Mouse (Mus musculus): ENCODE data around the gene Zfp180. TPM values are rescaled to one million over a fixed set of nuclear protein-coding genes. Genes with fewer than 3 reads are reported as not detected.

The Zfp180 gene
- total RNA-seq, 1 experiment from 2014 or later = 12.9 TPM

DNA sequence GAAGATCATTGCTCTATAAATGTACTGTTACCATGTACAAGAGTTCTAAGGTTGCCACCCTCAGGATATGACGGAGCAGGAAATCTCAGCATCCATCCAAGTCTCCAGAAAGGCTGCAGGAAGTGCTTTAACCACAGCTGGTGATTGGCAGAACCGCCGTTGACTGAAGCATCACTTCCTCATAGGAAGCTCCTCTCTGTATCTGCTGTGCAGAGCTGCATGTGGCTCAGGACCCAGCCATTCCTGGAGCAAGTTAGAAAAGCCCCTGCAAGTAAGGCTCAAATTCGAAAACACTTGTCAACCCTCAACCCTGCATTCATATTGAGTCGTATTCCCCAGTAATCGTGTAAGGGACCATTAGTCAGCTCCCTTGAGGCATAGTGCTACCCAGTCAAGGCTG, 60.8 kb downstream of the Zfp180 start:
- ATAC-seq (replicated peaks in 1 of 2; ENCODE audit: insufficient read depth in 1 of 2, low FRiP score in 2 of 2, low TSS enrichment in 1 of 2, low read depth in 1 of 2, poor library complexity in 2 of 2, severe bottlenecking in 2 of 2) = peak; percentile 91 to 94

DNA sequence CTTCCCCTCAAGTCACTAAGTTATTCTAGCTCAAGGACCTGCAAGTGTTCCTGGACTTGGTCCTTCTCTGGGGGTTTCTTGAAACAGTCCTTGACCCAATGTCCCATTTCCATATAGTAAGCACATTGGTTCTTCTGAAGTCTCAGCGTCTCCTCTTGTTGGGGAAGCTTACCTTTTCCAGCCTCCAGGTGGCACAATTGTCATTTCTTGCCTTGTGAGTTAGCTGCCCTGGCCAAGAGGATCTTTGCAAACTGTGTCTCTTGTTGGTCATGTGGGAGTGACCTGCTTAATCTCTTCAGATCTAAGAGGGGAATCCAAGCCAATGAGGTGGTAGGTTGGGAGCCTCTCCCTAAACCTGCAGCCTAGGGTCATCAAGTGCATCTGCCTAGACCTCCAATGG, 71.5 kb downstream of the Zfp180 start:
- ATAC-seq (replicated peaks in 1 of 2; ENCODE audit: insufficient read depth in 1 of 2, low FRiP score in 2 of 2, low TSS enrichment in 1 of 2, low read depth in 1 of 2, poor library complexity in 2 of 2, severe bottlenecking in 2 of 2) = peak; percentile 42 to 66; a peak in 2 of 4 replicates

Other genes starting within 250 kb of the Zfp180 start
- not detected in 2 replicates for gene Vmn1r176, start 244.6 kb upstream of the Zfp180 start, total RNA-seq (2017)
- not detected in 2 replicates for gene Vmn1r177, start 215.5 kb upstream of the Zfp180 start, total RNA-seq (2017)
- not detected in 2 replicates for gene Vmn1r178, start 189.9 kb upstream of the Zfp180 start, total RNA-seq (2017)
- not detected in 2 replicates for gene Vmn1r179, start 154.9 kb upstream of the Zfp180 start, total RNA-seq (2017)
- gene Vmn1r180, start 131.3 kb upstream of the Zfp180 start, total RNA-seq (2017) = not detected in 2 replicates
- gene Vmn1r181, start 107.3 kb upstream of the Zfp180 start, total RNA-seq (2017) = not detected in 2 replicates
- not detected in 2 replicates for gene V1rd19, start 80.2 kb upstream of the Zfp180 start, total RNA-seq (2017)
- not detected in 2 replicates for gene Vmn1r183, start 28.7 kb upstream of the Zfp180 start, total RNA-seq (2017)
- 0.60 and 1.1 TPM in 2 replicates for gene Zfp112, start 30.4 kb downstream of the Zfp180 start, total RNA-seq (2017)
- gene Zfp235, start 52.2 kb downstream of the Zfp180 start, total RNA-seq (2017) = 10.6 and 19.4 TPM in 2 replicates
- 2.7 and 2.8 TPM in 2 replicates for gene Zfp114, start 93.1 kb downstream of the Zfp180 start, total RNA-seq (2017)
- 13.8 and 15.4 TPM in 2 replicates for gene Zfp111, start 129.5 kb downstream of the Zfp180 start, total RNA-seq (2017)
- gene Zfp109, start 155.6 kb downstream of the Zfp180 start, total RNA-seq (2017) = 10.6 and 12.9 TPM in 2 replicates
- 2.0 and 4.6 TPM in 2 replicates for gene Zfp108, start 172.9 kb downstream of the Zfp180 start, total RNA-seq (2017)
- gene Zfp93, start 188.5 kb downstream of the Zfp180 start, total RNA-seq (2017) = 5.1 and 9.1 TPM in 2 replicates
- gene Zfp61, start 219.3 kb downstream of the Zfp180 start, total RNA-seq (2017) = 23.2 and 24.6 TPM in 2 replicates
- gene Zfp94, start 234.7 kb downstream of the Zfp180 start, total RNA-seq (2017) = 5.5 and 6.5 TPM in 2 replicates